Mouse (Mus musculus) embryonic facial prominence, embryonic 13.5 days (tissue): ENCODE results near the gene Ttn. TPM values are rescaled to one million over a fixed set of nuclear protein-coding genes. Genes with fewer than 3 reads are reported as not detected.

Experiments used
- ATAC-seq: fragments of 200-750 bp; cut with Nextera tagmentation; 2 replicates; pipeline ENCODE4 v1.8.0; 2017; ENCODE audit warnings: low read depth; ENCODE audit not compliant: insufficient number of reproducible peaks, insufficient read depth, low FRiP score, low TSS enrichment
- H3K27ac ChIP-seq: fragments of 300-500 bp; sonication (generic); 2 replicates; pipeline ENCODE4 v1.5.1; 2015; ENCODE audit warnings: moderate library complexity, mild to moderate bottlenecking, inconsistent platforms
- H3K27me3 ChIP-seq: fragments of 300-500 bp; sonication (generic); 2 replicates; pipeline ENCODE4 v1.6.1; 2015; ENCODE audit warnings: mild to moderate bottlenecking, inconsistent platforms
- H3K36me3 ChIP-seq: fragments of 300-500 bp; sonication (generic); 2 replicates; pipeline ENCODE4 v1.6.1; 2015; ENCODE audit warnings: mild to moderate bottlenecking, inconsistent platforms
- H3K4me1 ChIP-seq: fragments of 300-500 bp; sonication (generic); 2 replicates; pipeline ENCODE4 v1.6.1; 2015; ENCODE audit warnings: inconsistent platforms
- H3K4me2 ChIP-seq: fragments of 300-500 bp; sonication (generic); 2 replicates; pipeline ENCODE4 v1.6.1; 2015; ENCODE audit warnings: moderate library complexity, mild to moderate bottlenecking, inconsistent platforms
- H3K4me3 ChIP-seq: fragments of 300-500 bp; sonication (generic); 2 replicates; pipeline ENCODE4 v1.5.1; 2015; ENCODE audit warnings: mild to moderate bottlenecking, inconsistent platforms
- H3K9ac ChIP-seq: fragments of 300-500 bp; sonication (generic); 2 replicates; pipeline ENCODE4 v1.6.1; 2015; ENCODE audit warnings: mild to moderate bottlenecking, inconsistent platforms
- H3K9me3 ChIP-seq: fragments of 300-500 bp; sonication (generic); 2 replicates; pipeline ENCODE4 v1.6.1; 2016; ENCODE audit warnings: inconsistent platforms
- WGBS: fragments of 180-500 bp; shearing (Covaris S2); methylation state at CpG from one replicate; pipeline ENCODE4 v1.1.7; 2015; ENCODE audit warnings: mixed read lengths; 5-methylcytosine and 5-hydroxymethylcytosine counted together
- polyA plus RNA-seq: library from polyadenylated mRNA; unstranded; fragments of >200 nt; fragmentation: Nextera tagmentation; extraction: Ambion mirVana; gene quantifications from 2 replicates; pipeline ENCODE4 v1.2.1, GENCODE M21; 2015

The Ttn gene
- polyA plus RNA-seq, 1 experiment from 2014 or later = 14.6 TPM

GRCm38 (mm10) chr2:76814048-76814817 is 168.1 kb downstream of the Ttn start:
- no peak overlapping the region for H3K27ac ChIP-seq
- H3K27me3 ChIP-seq = no peaks in the 10 kb centered on the region
- no peak for ATAC-seq
- H3K4me2 ChIP-seq = no peak overlapping the region
- no peak overlapping the region for H3K4me3 ChIP-seq
- no peaks in the 10 kb centered on the region for H3K4me1 ChIP-seq
- WGBS = 85% methylated on average over 20 of the region's 20 CpGs
- H3K9ac ChIP-seq = no peak overlapping the region
- H3K9me3 ChIP-seq = no peaks in the 10 kb centered on the region
- H3K36me3 ChIP-seq = no peaks in the 10 kb centered on the region

- no peak overlapping the region for H3K27ac ChIP-seq
- no peaks in the 10 kb centered on the region for H3K36me3 ChIP-seq
- H3K4me2 ChIP-seq = no peak overlapping the region
- 93% methylated on average over 17 of the region's 17 CpGs for WGBS
- no peaks in the 10 kb centered on the region for H3K27me3 ChIP-seq
- no peak overlapping the region for H3K9ac ChIP-seq
- no peak for ATAC-seq
- 0 out of 2 replicates have a peak, but pooled peaks cover 2% of the 10 kb centered on the region for H3K4me1 ChIP-seq
- H3K4me3 ChIP-seq = no peak overlapping the region
- no peaks in the 10 kb centered on the region for H3K9me3 ChIP-seq
These were observed 171.2 kb downstream of the Ttn start for GRCm38 (mm10) chr2:76811160-76811559.

GRCm38 (mm10) chr2:76808334-76808733 is 174.0 kb downstream of the Ttn start:
- Histone ChIP-seq H3K4me2 (no peak overlapping the region), H3K4me1 (0 out of 2 replicates have a peak, but pooled peaks cover 3% of the 10 kb centered on the region), H3K36me3 (no peaks in the 10 kb centered on the region), H3K4me3 (no peak overlapping the region), H3K27me3 (no peaks in the 10 kb centered on the region), H3K9me3 (no peaks in the 10 kb centered on the region), H3K27ac (no peak overlapping the region), H3K9ac (no peak overlapping the region)
- 90% methylated on average over 10 of the region's 10 CpGs for WGBS
- ATAC-seq = no peak

- Histone ChIP-seq H3K36me3 (no peaks in the 10 kb centered on the region), H3K27me3 (no peaks in the 10 kb centered on the region), H3K9me3 (no peaks in the 10 kb centered on the region), H3K4me2 (no peak overlapping the region), H3K4me3 (no peak overlapping the region), H3K27ac (no peak overlapping the region), H3K9ac (no peak overlapping the region), H3K4me1 (0 out of 2 replicates have a peak, but pooled peaks cover 3% of the 10 kb centered on the region)
- 63% methylated on average over 7 of the region's 7 CpGs for WGBS
- ATAC-seq = no peak
These were observed 175.1 kb downstream of the Ttn start for GRCm38 (mm10) chr2:76807284-76807683.

GRCm38 (mm10) chr2:76806861-76807260 is 175.5 kb downstream of the Ttn start:
- ATAC-seq = no peak
- WGBS = 55% methylated on average over 9 of the region's 9 CpGs
- H3K9ac ChIP-seq = no peak overlapping the region
- no peaks in the 10 kb centered on the region for H3K36me3 ChIP-seq
- no peak overlapping the region for H3K27ac ChIP-seq
- H3K4me3 ChIP-seq = no peak overlapping the region
- no peaks in the 10 kb centered on the region for H3K9me3 ChIP-seq
- H3K4me2 ChIP-seq = no peak overlapping the region
- no peaks in the 10 kb centered on the region for H3K27me3 ChIP-seq
- H3K4me1 ChIP-seq = 0 out of 2 replicates have a peak, but pooled peaks cover 3% of the 10 kb centered on the region

GRCm38 (mm10) chr2:76806376-76806775 is 176.0 kb downstream of the Ttn start:
- Histone ChIP-seq H3K4me2 (no peak overlapping the region), H3K9me3 (no peaks in the 10 kb centered on the region), H3K4me1 (0 out of 2 replicates have a peak, but pooled peaks cover 3% of the 10 kb centered on the region), H3K9ac (no peak overlapping the region), H3K27me3 (no peaks in the 10 kb centered on the region), H3K27ac (no peak overlapping the region), H3K36me3 (no peaks in the 10 kb centered on the region), H3K4me3 (no peak overlapping the region)
- 68% methylated on average over 4 of the region's 4 CpGs for WGBS
- no peak for ATAC-seq

GRCm38 (mm10) chr2:76805191-76805892 is 177.0 kb downstream of the Ttn start:
- Histone ChIP-seq H3K36me3 (no peaks in the 10 kb centered on the region), H3K27ac (no peak overlapping the region), H3K9me3 (no peaks in the 10 kb centered on the region), H3K4me1 (0 out of 2 replicates have a peak, but pooled peaks cover 3% of the 10 kb centered on the region), H3K4me2 (no peak overlapping the region), H3K9ac (no peak overlapping the region), H3K4me3 (no peak overlapping the region), H3K27me3 (no peaks in the 10 kb centered on the region)
- ATAC-seq = no peak
- 64% methylated on average over 5 of the region's 5 CpGs for WGBS

- no peak overlapping the region for H3K4me3 ChIP-seq
- H3K27ac ChIP-seq = no peak overlapping the region
- H3K9me3 ChIP-seq = 0 out of 2 replicates have a peak, but pooled peaks cover 5% of the 10 kb centered on the region
- H3K4me2 ChIP-seq = no peak overlapping the region
- no peaks in the 10 kb centered on the region for H3K4me1 ChIP-seq
- no peaks in the 10 kb centered on the region for H3K27me3 ChIP-seq
- ATAC-seq = no peak
- H3K36me3 ChIP-seq = no peaks in the 10 kb centered on the region
- no peak overlapping the region for H3K9ac ChIP-seq
- 95% methylated on average over 12 of the region's 12 CpGs for WGBS
These were observed 198.2 kb downstream of the Ttn start for GRCm38 (mm10) chr2:76784171-76784570.

- H3K4me1 ChIP-seq = no peaks in the 10 kb centered on the region
- H3K36me3 ChIP-seq = no peaks in the 10 kb centered on the region
- ATAC-seq = no peak
- WGBS = 84% methylated on average over 13 of the region's 13 CpGs
- H3K27ac ChIP-seq = no peak overlapping the region
- no peak overlapping the region for H3K4me3 ChIP-seq
- H3K9ac ChIP-seq = no peak overlapping the region
- H3K9me3 ChIP-seq = 0 out of 2 replicates have a peak, but pooled peaks cover 5% of the 10 kb centered on the region
- H3K4me2 ChIP-seq = no peak overlapping the region
- H3K27me3 ChIP-seq = no peaks in the 10 kb centered on the region
These were observed 201.6 kb downstream of the Ttn start for GRCm38 (mm10) chr2:76780792-76781191.

- no peak for ATAC-seq
- Histone ChIP-seq H3K27me3 (no peaks in the 10 kb centered on the region), H3K9ac (no peak overlapping the region), H3K4me2 (no peak overlapping the region), H3K4me3 (no peak overlapping the region), H3K27ac (no peak overlapping the region), H3K9me3 (peaks cover 4% of the 10 kb centered on the region; the same call in 1 of the 2 replicates), H3K4me1 (no peaks in the 10 kb centered on the region), H3K36me3 (no peaks in the 10 kb centered on the region)
- 93% methylated on average over 10 of the region's 10 CpGs for WGBS
These were observed 212.5 kb downstream of the Ttn start for GRCm38 (mm10) chr2:76769831-76770230.

- H3K9ac ChIP-seq = no peak overlapping the region
- no peaks in the 10 kb centered on the region for H3K4me1 ChIP-seq
- no peak overlapping the region for H3K4me2 ChIP-seq
- H3K4me3 ChIP-seq = no peak overlapping the region
- ATAC-seq = no peak
- WGBS = 92% methylated on average over 12 of the region's 12 CpGs
- no peak overlapping the region for H3K27ac ChIP-seq
- H3K27me3 ChIP-seq = no peaks in the 10 kb centered on the region
- peaks cover 4% of the 10 kb centered on the region; the same call in 1 of the 2 replicates for H3K9me3 ChIP-seq
- H3K36me3 ChIP-seq = no peaks in the 10 kb centered on the region
These were observed 215.1 kb downstream of the Ttn start for GRCm38 (mm10) chr2:76767231-76767630.

- H3K36me3 ChIP-seq = no peaks in the 10 kb centered on the region
- H3K4me2 ChIP-seq = no peak overlapping the region
- H3K9ac ChIP-seq = no peak overlapping the region
- H3K27me3 ChIP-seq = no peaks in the 10 kb centered on the region
- H3K9me3 ChIP-seq = peaks cover 9% of the 10 kb centered on the region; the same call in 1 of the 2 replicates
- no peak for ATAC-seq
- H3K4me1 ChIP-seq = no peaks in the 10 kb centered on the region
- no peak overlapping the region for H3K4me3 ChIP-seq
- H3K27ac ChIP-seq = no peak overlapping the region
- WGBS = 89% methylated on average over 13 of the region's 13 CpGs
These were observed 217.8 kb downstream of the Ttn start for GRCm38 (mm10) chr2:76764526-76764925.
